Mouse (Mus musculus) forebrain, embryonic 14.5 days (tissue): ENCODE data around the gene Pip4k2a. TPM values are rescaled to one million over a fixed set of nuclear protein-coding genes. Genes with fewer than 3 reads are reported as not detected.

ENCODE experiments used
- ATAC-seq: fragments of 200-750 bp; cut with Nextera tagmentation; 2 replicates; pipeline ENCODE4 v1.8.0; 2017; ENCODE audit warnings: mild to moderate bottlenecking, moderate library complexity
- DNase-seq: peaks from one replicate; pipeline ENCODE4 v3.0.0-alpha.2; 2015; ENCODE audit warnings: low spot score
- H3K27ac ChIP-seq: fragments of 300-500 bp; sonication (generic); 2 replicates; pipeline ENCODE4 v1.5.1; 2014; ENCODE audit warnings: low read depth, mild to moderate bottlenecking, control low read depth, low read length, moderate library complexity
- H3K27me3 ChIP-seq: fragments of 300-500 bp; sonication (generic); replicated peaks from 2 replicates; pipeline ENCODE4 v1.6.1; 2014; ENCODE audit warnings: low read length, control low read depth, mixed read lengths; ENCODE audit not compliant: control insufficient read depth, insufficient read depth
- H3K36me3 ChIP-seq: fragments of 300-500 bp; sonication (generic); 2 replicates; pipeline ENCODE4 v1.6.1; 2014; ENCODE audit warnings: low read length, control low read depth; ENCODE audit not compliant: control insufficient read depth, insufficient read depth
- H3K4me1 ChIP-seq: fragments of 300-500 bp; sonication (generic); 2 replicates; pipeline ENCODE4 v1.6.1; 2014; ENCODE audit warnings: antibody characterized with exemption, low read length, control low read depth; ENCODE audit not compliant: control insufficient read depth, insufficient read depth
- H3K4me2 ChIP-seq: fragments of 300-500 bp; sonication (generic); 2 replicates; pipeline ENCODE4 v1.6.1; 2014; ENCODE audit warnings: mild to moderate bottlenecking, control low read depth, low read length
- H3K4me3 ChIP-seq: fragments of 300-500 bp; sonication (generic); 2 replicates; pipeline ENCODE4 v1.5.1; 2014; ENCODE audit warnings: low read depth, low read length, control low read depth
- H3K9ac ChIP-seq: fragments of 300-500 bp; sonication (generic); 2 replicates; pipeline ENCODE4 v1.6.1; 2014; ENCODE audit warnings: mild to moderate bottlenecking, low read length, control low read depth, moderate library complexity
- H3K9me3 ChIP-seq: fragments of 300-500 bp; sonication (generic); replicated peaks from 2 replicates; pipeline ENCODE4 v1.6.1; 2016; ENCODE audit warnings: low read length, control low read depth, mixed read lengths; ENCODE audit not compliant: control insufficient read depth
- WGBS: fragments of 180-500 bp; shearing (Covaris S2); extraction: QIAGEN DNeasy Blood & Tissue Kit; methylation state at CpG from one replicate; pipeline ENCODE4 v1.1.7; 2014; 5-methylcytosine and 5-hydroxymethylcytosine counted together
- polyA plus RNA-seq: library from polyadenylated mRNA; unstranded; fragments of >200 nt; fragmentation: Nextera tagmentation; extraction: Ambion mirVana; gene quantifications from 2 replicates; pipeline ENCODE4 v1.2.1, GENCODE M21; 2014

Pip4k2a gene
- polyA plus RNA-seq, 1 experiment from 2014 or later, result 11.0 TPM

GRCm38 (mm10) chr2:18956424-18956823 lies 41.5 kb downstream of the Pip4k2a start:
- Histone ChIP-seq H3K9ac (no peak overlapping the region), H3K27ac (no peak overlapping the region), H3K4me3 (no peak overlapping the region), H3K36me3 (no peaks in the 10 kb centered on the region), H3K4me1 (no peaks in the 10 kb centered on the region), H3K27me3 (no peaks in the 10 kb centered on the region), H3K4me2 (no peak overlapping the region), H3K9me3 (no peaks in the 10 kb centered on the region)
- DNase-seq, result no peak
- no peak for ATAC-seq
- 75% methylated on average over 3 of the region's 3 CpGs for WGBS

DNA sequence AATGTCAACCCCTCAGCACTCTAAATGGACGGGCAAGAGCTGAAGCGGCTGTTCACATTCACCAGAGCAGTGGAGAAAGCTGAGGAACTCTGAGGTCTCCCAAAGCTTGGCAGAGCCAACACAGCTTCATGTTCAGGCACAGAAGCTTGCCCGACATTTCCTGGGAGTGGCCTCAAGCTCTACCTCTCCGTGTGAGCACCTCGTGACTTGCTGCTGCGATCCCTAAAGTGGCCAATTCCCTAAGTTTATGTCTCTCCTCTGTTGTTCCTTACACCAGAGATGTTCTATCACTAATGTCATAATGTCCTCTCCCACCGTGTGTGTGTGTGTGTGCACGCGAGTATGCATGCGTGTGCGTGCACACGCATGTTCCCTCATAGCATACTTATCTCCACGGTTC lies 42.3 kb downstream of the Pip4k2a start:
- 94% methylated on average over 13 of the region's 13 CpGs for WGBS
- Histone ChIP-seq H3K4me2 (no peak overlapping the region), H3K4me1 (no peaks in the 10 kb centered on the region), H3K27ac (no peak overlapping the region), H3K9me3 (no peaks in the 10 kb centered on the region), H3K9ac (no peak overlapping the region), H3K36me3 (no peaks in the 10 kb centered on the region), H3K4me3 (no peak overlapping the region), H3K27me3 (no peaks in the 10 kb centered on the region)
- ATAC-seq (no peak), DNase-seq (no peak)

GRCm38 (mm10) chr2:18955022-18955421 lies 42.9 kb downstream of the Pip4k2a start:
- Histone ChIP-seq H3K9ac (no peak overlapping the region), H3K27ac (no peak overlapping the region), H3K27me3 (no peaks in the 10 kb centered on the region), H3K4me1 (no peaks in the 10 kb centered on the region), H3K9me3 (no peaks in the 10 kb centered on the region), H3K4me2 (no peak overlapping the region), H3K4me3 (no peak overlapping the region), H3K36me3 (no peaks in the 10 kb centered on the region)
- DNase-seq (no peak), ATAC-seq (no peak)
- WGBS, result 36% methylated on average over 4 of the region's 4 CpGs

GRCm38 (mm10) chr2:18954422-18954821 lies 43.5 kb downstream of the Pip4k2a start:
- Histone ChIP-seq H3K27me3 (no peaks in the 10 kb centered on the region), H3K9me3 (no peaks in the 10 kb centered on the region), H3K27ac (no peak overlapping the region), H3K4me3 (no peak overlapping the region), H3K36me3 (no peaks in the 10 kb centered on the region), H3K4me2 (no peak overlapping the region), H3K4me1 (no peaks in the 10 kb centered on the region), H3K9ac (no peak overlapping the region)
- WGBS, result 82% methylated on average over 4 of the region's 4 CpGs
- DNase-seq (no peak), ATAC-seq (no peak)

GRCm38 (mm10) chr2:18952102-18952673 lies 45.7 kb downstream of the Pip4k2a start:
- no peaks in the 10 kb centered on the region for H3K27me3 ChIP-seq
- H3K4me2 ChIP-seq, result no peak overlapping the region
- H3K9ac ChIP-seq, result no peak overlapping the region
- H3K36me3 ChIP-seq, result no peaks in the 10 kb centered on the region
- DNase-seq, result no peak
- no peak overlapping the region for H3K4me3 ChIP-seq
- no peak overlapping the region for H3K27ac ChIP-seq
- H3K4me1 ChIP-seq, result no peaks in the 10 kb centered on the region
- no peak for ATAC-seq
- 83% methylated on average over 7 of the region's 7 CpGs for WGBS
- no peaks in the 10 kb centered on the region for H3K9me3 ChIP-seq

DNA sequence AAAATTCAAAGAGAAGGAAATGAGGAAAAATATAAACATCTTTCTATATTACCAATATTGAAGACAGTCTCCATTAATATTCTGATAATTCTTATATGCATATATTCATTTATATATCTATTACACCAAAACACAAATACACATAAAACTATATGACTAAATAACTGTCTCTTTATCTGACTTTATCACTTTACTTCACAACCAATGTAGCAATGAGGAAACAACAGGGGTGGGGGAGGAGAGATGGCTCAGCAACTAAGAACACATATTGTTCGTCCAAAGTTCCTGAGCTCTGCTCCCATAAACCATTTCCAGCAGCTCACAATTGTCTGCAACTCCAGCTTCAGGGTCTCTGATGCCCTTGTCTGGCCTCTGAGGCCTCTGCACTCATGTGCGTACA lies 47.2 kb downstream of the Pip4k2a start:
- Histone ChIP-seq H3K36me3 (no peaks in the 10 kb centered on the region), H3K4me3 (no peak overlapping the region), H3K4me1 (no peaks in the 10 kb centered on the region), H3K9me3 (no peaks in the 10 kb centered on the region), H3K4me2 (no peak overlapping the region), H3K9ac (no peak overlapping the region), H3K27me3 (no peaks in the 10 kb centered on the region), H3K27ac (no peak overlapping the region)
- DNase-seq, result no peak
- WGBS, result 83% methylated on average over 2 of the region's 2 CpGs
- no peak for ATAC-seq

GRCm38 (mm10) chr2:18948741-18949140 lies 49.2 kb downstream of the Pip4k2a start:
- H3K4me1 ChIP-seq, result no peaks in the 10 kb centered on the region
- H3K9me3 ChIP-seq, result no peaks in the 10 kb centered on the region
- 82% methylated on average over 7 of the region's 7 CpGs for WGBS
- no peak overlapping the region for H3K27ac ChIP-seq
- H3K27me3 ChIP-seq, result no peaks in the 10 kb centered on the region
- DNase-seq (no peak), ATAC-seq (no peak)
- H3K4me2 ChIP-seq, result no peak overlapping the region
- H3K4me3 ChIP-seq, result no peak overlapping the region
- H3K36me3 ChIP-seq, result no peaks in the 10 kb centered on the region
- H3K9ac ChIP-seq, result no peak overlapping the region

- no peaks in the 10 kb centered on the region for H3K4me1 ChIP-seq
- H3K4me2 ChIP-seq, result no peak overlapping the region
- no peaks in the 10 kb centered on the region for H3K36me3 ChIP-seq
- H3K4me3 ChIP-seq, result no peak overlapping the region
- H3K27ac ChIP-seq, result no peak overlapping the region
- WGBS, result 43% methylated on average over 7 of the region's 7 CpGs
- H3K9ac ChIP-seq, result no peak overlapping the region
- H3K9me3 ChIP-seq, result no peaks in the 10 kb centered on the region
- DNase-seq (no peak), ATAC-seq (no peak)
- no peaks in the 10 kb centered on the region for H3K27me3 ChIP-seq
These were observed 50.1 kb downstream of the Pip4k2a start for GRCm38 (mm10) chr2:18947669-18948459.

GRCm38 (mm10) chr2:18945438-18945837 lies 52.5 kb downstream of the Pip4k2a start:
- no peak overlapping the region for H3K27ac ChIP-seq
- H3K4me1 ChIP-seq, result no peaks in the 10 kb centered on the region
- no peak overlapping the region for H3K4me2 ChIP-seq
- no peak for DNase-seq
- no peak overlapping the region for H3K4me3 ChIP-seq
- H3K9ac ChIP-seq, result no peak overlapping the region
- ATAC-seq, result no peak
- no peaks in the 10 kb centered on the region for H3K9me3 ChIP-seq
- no peaks in the 10 kb centered on the region for H3K36me3 ChIP-seq
- H3K27me3 ChIP-seq, result no peaks in the 10 kb centered on the region
- 60% methylated on average over 1 of the region's 1 CpGs for WGBS
